Mouse (Mus musculus) megakaryocyte progenitor cell, adult 5-6 weeks (primary cell): ENCODE measurements around the gene Btbd35f12. TPM values are rescaled to one million over a fixed set of nuclear protein-coding genes. Genes with fewer than 3 reads are reported as not detected.
"Not testable (repeated sequence)": the region's sequence is repeated elsewhere in the genome, so short reads cannot be mapped to it uniquely, and the experiment has no call there.

ENCODE experiments used
- ATAC-seq: replicated peaks from 2 replicates; pipeline ENCODE4 v1.8.0; 2016; ENCODE audit warnings: mild to moderate bottlenecking, moderate TSS enrichment, inconsistent platforms; ENCODE audit not compliant: poor library complexity
- total RNA-seq, 2 experiments: library from RNA; stranded (forward) in 1 of 2; stranded (reverse) in 1 of 2; fragments of 157-497, 149-512 nt in 1 of 2; fragments of 200-1000 nt in 1 of 2; gene quantifications; 2 replicates each; pipeline versions ENCODE4 v1.2.3 to v1.2.4; 2015 to 2017

The Btbd35f12 gene
- total RNA-seq (2015) (not detected in 2 replicates), total RNA-seq (2017) (not detected in 2 replicates)

DNA sequence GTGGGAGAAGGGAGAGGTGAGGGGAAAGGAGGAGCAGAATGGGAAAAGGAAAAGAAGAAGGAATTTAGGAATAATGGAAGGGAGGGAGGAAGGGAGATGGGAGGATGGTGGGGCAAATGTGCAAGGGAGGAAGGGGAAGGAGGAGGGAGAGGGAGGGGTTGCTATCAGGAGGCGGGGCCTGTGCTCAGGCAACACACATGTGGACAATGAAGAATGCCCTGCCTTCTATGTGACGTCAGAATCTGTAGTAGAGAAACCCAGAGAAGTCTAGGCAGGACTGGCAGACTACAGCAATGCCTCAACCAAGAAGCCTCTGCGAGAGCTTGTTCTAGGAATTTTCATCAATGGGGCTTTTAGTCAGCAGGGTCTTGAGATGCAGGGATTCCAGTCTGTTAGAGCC is at the start of gene Btbd35f12:
Gene Btbd35f12 (plus strand): TSS at position 301 of the 400 bp plus-strand sequence.
- ATAC-seq: not testable (repeated sequence)

GRCm38 (mm10) chrX:33353254-33353653 is 40.1 kb downstream of the Btbd35f12 start:
- not testable (repeated sequence) for ATAC-seq

Other genes with a start within 250 kb of the Btbd35f12 start
- not detected in 2 replicates for gene Spin2-ps6, start 78.5 kb upstream of the Btbd35f12 start, total RNA-seq (2015)
- not detected in 2 replicates for gene Spin2-ps6, start 78.5 kb upstream of the Btbd35f12 start, total RNA-seq (2017)